Comparison of ENCODE assay signal across 20 mouse cellular contexts in genomic region chr10:85035131-85035725, GRCm38 (mm10).
DNase-seq lines count a peak whose midpoint lies in the region; ATAC-seq lines count a peak whose summit lies in the region.
"Had no signal": no experiment of that assay in that cellular context is flagged by ENCODE, and none has a peak within 500 bp of the region (broad histone marks: within the 10 kb centered on the region; RNA-seq: fewer than 3 reads in every experiment).

No protein-coding gene starts in this region.

- H3K4me2 ChIP-seq in midbrain, embryonic 16.5 days (ENCODE audit: low read length) = no peak overlapping the region
- no peak overlapping the region for H3K4me2 ChIP-seq in embryonic facial prominence, embryonic 11.5 days (ENCODE audit: low read depth, low read length)
- H3K4me2 ChIP-seq: forebrain, embryonic 12.5 days; stomach, embryonic 15.5 days had no signal

- H3K27me3 ChIP-seq in midbrain, embryonic 10.5 days (ENCODE audit: low read depth, poor library complexity, severe bottlenecking) = peaks cover 9% of the 10 kb centered on the region; the same call in 1 of the 2 replicates
- no peaks in the 10 kb centered on the region for H3K27me3 ChIP-seq in midbrain, embryonic 16.5 days (ENCODE audit: control insufficient read depth, insufficient read depth, low read depth, low read length)
- H3K27me3 ChIP-seq in embryonic facial prominence, embryonic 11.5 days (ENCODE audit: control insufficient read depth, insufficient read depth, low read length) = no peaks in the 10 kb centered on the region
- H3K27me3 ChIP-seq: stomach, embryonic 15.5 days had no signal

- H3K9me3 ChIP-seq in midbrain, embryonic 10.5 days (replicated peaks) = peaks cover 6% of the 10 kb centered on the region; the same call in 1 of the 2 replicates
- H3K9me3 ChIP-seq in midbrain, embryonic 16.5 days (replicated peaks; ENCODE audit: control insufficient read depth, low read length, poor library complexity, severe bottlenecking) = no peaks in the 10 kb centered on the region
- H3K9me3 ChIP-seq in embryonic facial prominence, embryonic 11.5 days (replicated peaks; ENCODE audit: control insufficient read depth, low read length) = no peaks in the 10 kb centered on the region
- H3K9me3 ChIP-seq: forebrain, embryonic 12.5 days; stomach, embryonic 15.5 days had no signal

- intact Hi-C loops in left cerebral cortex, postnatal 36 days (cut with DNase I) = no loop called here

- no peaks in the 10 kb centered on the region for H3K36me3 ChIP-seq in midbrain, embryonic 10.5 days
- no peaks in the 10 kb centered on the region for H3K36me3 ChIP-seq in midbrain, embryonic 16.5 days (ENCODE audit: control insufficient read depth, insufficient read depth, low read length)
- no peaks in the 10 kb centered on the region for H3K36me3 ChIP-seq in embryonic facial prominence, embryonic 11.5 days (replicated peaks; ENCODE audit: control insufficient read depth, insufficient read depth, low read depth, low read length)
- H3K36me3 ChIP-seq: forebrain, embryonic 12.5 days; G1E; stomach, embryonic 15.5 days had no signal

- H3K27ac ChIP-seq in midbrain, embryonic 10.5 days (replicated peaks) = peak overlapping the region; percentile 67
- H3K27ac ChIP-seq in midbrain, embryonic 16.5 days (ENCODE audit: low read length) = no peak overlapping the region
- H3K27ac ChIP-seq in embryonic facial prominence, embryonic 11.5 days (replicated peaks; ENCODE audit: low read depth, low read length) = no peak overlapping the region
- H3K27ac ChIP-seq: forebrain, embryonic 12.5 days; kidney, postnatal 0 days; stomach, embryonic 15.5 days had no signal

- H3K9ac ChIP-seq in midbrain, embryonic 16.5 days (ENCODE audit: low read depth, low read length) = no peak overlapping the region
- no peak overlapping the region for H3K9ac ChIP-seq in embryonic facial prominence, embryonic 11.5 days (replicated peaks; ENCODE audit: low read length)
- H3K9ac ChIP-seq: forebrain, embryonic 12.5 days; stomach, embryonic 15.5 days had no signal

- peaks cover 20% of the 10 kb centered on the region for H3K4me1 ChIP-seq in midbrain, embryonic 10.5 days
- H3K4me1 ChIP-seq in midbrain, embryonic 16.5 days (ENCODE audit: control insufficient read depth, insufficient read depth, low read length) = no peaks in the 10 kb centered on the region
- no peaks in the 10 kb centered on the region for H3K4me1 ChIP-seq in embryonic facial prominence, embryonic 11.5 days (ENCODE audit: control insufficient read depth, insufficient read depth, low read length)

- 25% methylated on average over 8 of the region's 8 CpGs for WGBS in midbrain, embryonic 10.5 days
- WGBS in midbrain, embryonic 16.5 days = 18% methylated on average over 8 of the region's 8 CpGs
- 27% methylated on average over 8 of the region's 8 CpGs for WGBS in embryonic facial prominence, embryonic 11.5 days

- no peak for DNase-seq in midbrain, embryonic 10.5 days (ENCODE audit: low spot score)
- peak; percentile 12 for DNase-seq in Muller cell, postnatal 12 days (ENCODE audit: inconsistent ontology term)
- peak; percentile 13 for DNase-seq in embryonic facial prominence, embryonic 11.5 days (ENCODE audit: low spot score)
- peak; percentile 15 for DNase-seq in thymus, postnatal 14 days
- DNase-seq in left cerebral cortex, postnatal 36 days (ENCODE audit: low spot score in 2 of 2) = no peak
- DNase-seq in ovary, postnatal 10 days (ENCODE audit: low spot score) = no peak
- DNase-seq in kidney, postnatal 25 days = no peak
- DNase-seq: adrenal gland, adult 8-10 months; cerebellum, adult 9-11 months; heart, adult 18-20 months; heart, postnatal 36 days; kidney, adult 18-20 months; lung, adult 18-20 months; lung, postnatal 14 days; right cerebral cortex, postnatal 25 days had no signal

- ATAC-seq in midbrain, embryonic 16.5 days = no peak
- ATAC-seq in embryonic facial prominence, embryonic 11.5 days (replicated peaks; ENCODE audit: insufficient number of reproducible peaks, low FRiP score, low TSS enrichment, low read depth) = no peak

- no peak overlapping the region for H3K4me3 ChIP-seq in midbrain, embryonic 10.5 days
- no peak overlapping the region for H3K4me3 ChIP-seq in midbrain, embryonic 16.5 days (ENCODE audit: low read depth, low read length)
- no peak overlapping the region for H3K4me3 ChIP-seq in embryonic facial prominence, embryonic 11.5 days (ENCODE audit: low read depth, low read length)
- H3K4me3 ChIP-seq: forebrain, embryonic 12.5 days; stomach, embryonic 15.5 days had no signal

Comparison
In these comparisons a context has a peak if more than half of its experiments do, and no peak if none do; other contexts are left out.
1. DNase-seq: peak in Muller cell, postnatal 12 days (single experiment), embryonic facial prominence, embryonic 11.5 days (single experiment) and thymus, postnatal 14 days (single experiment); none in midbrain, embryonic 10.5 days (single experiment), left cerebral cortex, postnatal 36 days (0 of 2), ovary, postnatal 10 days (single experiment) and kidney, postnatal 25 days (0 of 2).